Mouse (Mus musculus) stomach, embryonic 15.5 days (tissue): Measurements from ENCODE around the gene Pla2g10. TPM values are rescaled to one million over a fixed set of nuclear protein-coding genes. Genes with fewer than 3 reads are reported as not detected.
"Not testable (repeated sequence)": the region's sequence is repeated elsewhere in the genome, so short reads cannot be mapped to it uniquely, and the experiment has no call there.

Source experiments
- ATAC-seq: fragments of 200-750 bp; cut with Nextera tagmentation; 2 replicates; pipeline ENCODE4 v1.8.0; 2017; ENCODE audit warnings: low read depth, moderate number of reproducible peaks, moderate TSS enrichment; ENCODE audit not compliant: insufficient read depth, low FRiP score
- H3K27ac ChIP-seq: fragments of 300-500 bp; sonication (generic); 2 replicates; pipeline ENCODE4 v1.5.1; 2015; ENCODE audit warnings: mild to moderate bottlenecking, inconsistent platforms
- H3K27me3 ChIP-seq: fragments of 300-500 bp; sonication (generic); replicated peaks from 2 replicates; pipeline ENCODE4 v1.6.1; 2015; ENCODE audit warnings: inconsistent platforms
- H3K36me3 ChIP-seq: fragments of 300-500 bp; sonication (generic); 2 replicates; pipeline ENCODE4 v1.6.1; 2015; ENCODE audit warnings: inconsistent platforms
- H3K4me1 ChIP-seq: fragments of 300-500 bp; sonication (generic); 2 replicates; pipeline ENCODE4 v1.6.1; 2015; ENCODE audit warnings: inconsistent platforms
- H3K4me2 ChIP-seq: fragments of 300-500 bp; sonication (generic); 2 replicates; pipeline ENCODE4 v1.6.1; 2015; ENCODE audit warnings: mild to moderate bottlenecking, inconsistent platforms
- H3K4me3 ChIP-seq: fragments of 300-500 bp; sonication (generic); replicated peaks from 2 replicates; pipeline ENCODE4 v1.5.1; 2015; ENCODE audit warnings: inconsistent platforms
- H3K9ac ChIP-seq: fragments of 300-500 bp; sonication (generic); 2 replicates; pipeline ENCODE4 v1.6.1; 2015; ENCODE audit warnings: inconsistent platforms
- H3K9me3 ChIP-seq: fragments of 300-500 bp; sonication (generic); 2 replicates; pipeline ENCODE4 v1.6.1; 2016; ENCODE audit warnings: inconsistent platforms
- WGBS: fragments of 180-500 bp; shearing (Covaris S2); methylation state at CpG from one replicate; pipeline ENCODE4 v1.1.7; 2015; 5-methylcytosine and 5-hydroxymethylcytosine counted together
- polyA plus RNA-seq: library from polyadenylated mRNA; unstranded; fragments of >200 nt; fragmentation: Nextera tagmentation; extraction: Ambion mirVana; gene quantifications from 2 replicates; pipeline ENCODE4 v1.2.1, GENCODE M21; 2015

The Pla2g10 gene
- polyA plus RNA-seq, 1 experiment from 2014 or later: 25.4 TPM

GRCm38 (mm10) chr16:13716821-13717553, 13.8 kb downstream of the Pla2g10 start:
- Histone ChIP-seq H3K27me3 (no peaks in the 10 kb centered on the region), H3K36me3 (no peaks in the 10 kb centered on the region)
- no peak for ATAC-seq

GRCm38 (mm10) chr16:13714910-13715309, 15.9 kb downstream of the Pla2g10 start:
- WGBS: 64% methylated on average over 3 of the region's 3 CpGs
- Histone ChIP-seq H3K27me3 (no peaks in the 10 kb centered on the region), H3K9me3 (no peaks in the 10 kb centered on the region), H3K9ac (no peak overlapping the region), H3K4me2 (no peak overlapping the region), H3K27ac (peak overlapping the region; percentile 72; the same call in 1 of the 2 replicates), H3K4me3 (no peak overlapping the region), H3K36me3 (no peaks in the 10 kb centered on the region), H3K4me1 (no peaks in the 10 kb centered on the region)
- peak; percentile 87 for ATAC-seq

More at GRCm38 (mm10) chr16:13716821-13717553, 13.8 kb downstream of the Pla2g10 start:
- Histone ChIP-seq H3K4me3 (no peak overlapping the region), H3K4me2 (no peak overlapping the region), H3K27ac (no peak overlapping the region), H3K9ac (no peak overlapping the region), H3K9me3 (no peaks in the 10 kb centered on the region), H3K4me1 (no peaks in the 10 kb centered on the region)
- 82% methylated on average over 2 of the region's 2 CpGs for WGBS

DNA sequence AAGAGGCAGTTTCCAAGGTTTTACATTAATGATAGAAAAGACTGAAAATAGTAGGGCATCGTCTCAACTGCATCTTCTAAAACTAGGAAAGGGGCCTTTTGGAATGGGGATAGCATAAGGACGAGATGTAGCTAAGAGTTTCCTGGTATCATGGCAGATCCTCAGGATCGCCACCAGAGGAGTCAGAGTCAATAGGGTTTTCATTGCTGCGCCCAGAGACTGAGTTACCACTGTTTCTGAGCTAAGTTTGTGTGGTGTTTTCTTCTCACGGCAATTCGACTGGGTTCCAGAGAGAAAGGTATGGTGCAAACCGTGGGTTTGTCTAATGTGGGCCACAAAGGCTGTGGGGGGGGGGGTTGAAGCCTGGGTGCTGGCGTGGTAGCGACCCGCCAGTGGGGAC, 26.1 kb downstream of the Pla2g10 start:
- no peaks in the 10 kb centered on the region for H3K4me1 ChIP-seq
- WGBS: 92% methylated on average over 10 of the region's 10 CpGs
- ATAC-seq: no peak
- no peak overlapping the region for H3K27ac ChIP-seq
- peaks cover 11% of the 10 kb centered on the region for H3K36me3 ChIP-seq
- no peak overlapping the region for H3K4me3 ChIP-seq
- no peaks in the 10 kb centered on the region for H3K9me3 ChIP-seq
- H3K4me2 ChIP-seq: no peak overlapping the region
- no peaks in the 10 kb centered on the region for H3K27me3 ChIP-seq
- H3K9ac ChIP-seq: no peak overlapping the region

- no peaks in the 10 kb centered on the region for H3K9me3 ChIP-seq
- H3K27me3 ChIP-seq: no peaks in the 10 kb centered on the region
- no peak overlapping the region for H3K9ac ChIP-seq
- H3K4me1 ChIP-seq: no peaks in the 10 kb centered on the region
- peaks cover 19% of the 10 kb centered on the region for H3K36me3 ChIP-seq
- ATAC-seq: no peak
- no peak overlapping the region for H3K27ac ChIP-seq
- WGBS: 91% methylated on average over 7 of the region's 7 CpGs
- H3K4me2 ChIP-seq: no peak overlapping the region
- no peak overlapping the region for H3K4me3 ChIP-seq
Observed at GRCm38 (mm10) chr16:13702184-13702583, 28.6 kb downstream of the Pla2g10 start.

DNA sequence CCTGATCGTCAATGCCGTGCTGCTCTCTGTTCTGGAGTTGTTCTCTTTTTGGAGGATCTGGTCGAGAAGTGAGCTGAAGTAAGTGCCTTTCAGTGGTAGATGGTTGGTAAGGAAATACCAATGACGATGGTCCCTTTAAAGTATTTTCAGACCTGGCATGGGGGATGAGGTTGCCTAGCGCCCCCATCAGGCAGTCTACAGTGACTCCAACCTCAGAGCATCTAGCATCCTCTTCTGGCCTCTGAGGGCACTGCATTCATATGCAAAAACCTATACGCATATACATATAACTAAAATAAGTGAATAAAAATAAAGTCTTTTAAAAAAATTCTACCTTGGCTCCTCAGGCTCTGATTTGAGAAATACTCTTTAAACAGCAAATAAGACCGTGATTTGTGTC, 31.8 kb downstream of the Pla2g10 start:
- Histone ChIP-seq H3K9me3 (no peaks in the 10 kb centered on the region), H3K9ac (no peak overlapping the region), H3K27ac (no peak overlapping the region), H3K36me3 (peaks cover 19% of the 10 kb centered on the region), H3K4me1 (no peaks in the 10 kb centered on the region), H3K27me3 (no peaks in the 10 kb centered on the region), H3K4me2 (no peak overlapping the region), H3K4me3 (no peak overlapping the region)
- ATAC-seq: no peak
- WGBS: 86% methylated on average over 7 of the region's 7 CpGs

DNA sequence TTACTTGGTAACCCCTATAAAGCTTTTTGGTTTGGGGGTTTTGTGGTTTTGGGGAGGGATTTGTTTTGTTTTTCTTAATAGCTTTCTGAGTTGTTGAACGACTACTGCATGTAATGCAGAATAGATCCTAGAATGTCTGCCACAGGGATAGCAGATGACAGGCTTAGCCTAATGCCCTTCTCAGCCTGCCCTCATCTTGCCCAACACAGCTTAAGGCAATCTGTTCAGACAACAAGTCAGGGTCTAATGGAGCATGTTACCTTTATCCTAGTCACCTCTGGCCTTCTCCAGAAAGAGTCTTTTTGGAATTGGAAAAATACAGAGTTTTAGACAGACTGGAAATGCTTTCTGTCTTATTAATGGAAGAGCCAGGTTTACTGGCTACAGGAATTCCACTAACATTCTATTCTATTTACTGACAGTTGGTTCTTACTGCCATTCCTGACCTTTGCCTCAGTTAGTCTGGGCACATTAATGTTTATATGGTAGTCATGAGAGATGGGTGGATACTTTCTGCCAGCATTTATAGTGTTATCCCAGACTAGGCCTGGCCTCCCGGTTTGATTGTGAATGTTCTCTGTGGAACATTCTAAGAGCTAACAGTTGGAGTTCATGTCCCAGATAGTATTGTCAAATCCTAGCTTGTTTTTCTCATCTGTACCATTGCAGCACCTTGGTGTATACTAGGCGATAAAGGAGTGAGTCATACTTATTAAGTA, 52.0 kb downstream of the Pla2g10 start:
- Histone ChIP-seq H3K36me3 (peaks cover 4% of the 10 kb centered on the region; the same call in 1 of the 2 replicates), H3K4me1 (no peaks in the 10 kb centered on the region), H3K27me3 (no peaks in the 10 kb centered on the region), H3K4me2 (no peak overlapping the region), H3K9ac (no peak overlapping the region), H3K9me3 (no peaks in the 10 kb centered on the region), H3K27ac (no peak overlapping the region), H3K4me3 (no peak overlapping the region)
- ATAC-seq: no peak
- 82% methylated on average over 3 of the region's 3 CpGs for WGBS

DNA sequence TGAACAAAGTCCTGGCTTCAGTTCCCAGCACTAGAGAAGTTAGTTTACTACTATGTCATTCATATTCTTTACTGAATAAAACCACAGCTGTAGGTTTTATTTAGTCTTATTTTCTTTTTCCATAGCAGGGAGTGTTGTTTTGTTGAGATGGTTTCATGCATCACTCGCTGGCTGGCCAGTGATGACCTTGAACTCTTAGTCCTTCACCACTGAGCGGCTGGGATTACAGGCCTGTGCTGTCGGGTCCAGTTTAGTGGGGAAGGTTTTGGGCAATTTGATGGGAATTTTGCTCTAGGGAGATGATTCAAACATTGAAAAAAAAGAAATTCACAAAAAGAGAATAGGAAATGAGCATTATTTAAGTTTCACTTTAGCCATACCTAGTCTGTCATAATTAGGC, 56.3 kb downstream of the Pla2g10 start:
- Histone ChIP-seq H3K4me1 (peaks cover 5% of the 10 kb centered on the region), H3K27ac (no peak overlapping the region), H3K36me3 (peaks cover 4% of the 10 kb centered on the region; the same call in 1 of the 2 replicates), H3K9ac (no peak overlapping the region), H3K4me3 (no peak overlapping the region), H3K27me3 (no peaks in the 10 kb centered on the region), H3K4me2 (no peak overlapping the region), H3K9me3 (no peaks in the 10 kb centered on the region)
- WGBS: 84% methylated on average over 3 of the region's 3 CpGs
- no peak for ATAC-seq

DNA sequence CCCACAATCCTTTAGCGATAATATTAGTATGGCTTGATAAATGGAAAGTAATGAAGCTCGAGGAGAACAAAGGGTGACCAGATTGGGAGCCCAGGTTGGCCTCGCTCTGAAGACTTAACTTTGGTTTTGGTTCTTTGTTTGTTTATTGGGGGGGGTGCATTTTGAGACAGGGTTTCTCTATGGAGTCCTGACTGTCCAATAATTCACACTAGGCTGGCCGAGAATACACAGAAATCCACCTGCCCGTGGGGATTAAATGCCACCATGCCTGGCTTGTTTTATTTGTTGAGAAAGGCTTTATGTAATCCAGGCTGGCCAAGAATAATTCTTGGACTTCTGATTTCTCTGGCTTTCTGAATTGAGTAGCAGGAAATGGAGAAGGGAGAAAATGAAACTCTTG, 57.7 kb downstream of the Pla2g10 start:
- 66% methylated on average over 5 of the region's 5 CpGs for WGBS
- H3K36me3 ChIP-seq: peaks cover 4% of the 10 kb centered on the region; the same call in 1 of the 2 replicates
- H3K9me3 ChIP-seq: no peaks in the 10 kb centered on the region
- H3K27ac ChIP-seq: no peak overlapping the region
- no peaks in the 10 kb centered on the region for H3K27me3 ChIP-seq
- ATAC-seq: no peak
- H3K4me1 ChIP-seq: peaks cover 5% of the 10 kb centered on the region
- no peak overlapping the region for H3K9ac ChIP-seq
- H3K4me3 ChIP-seq: peak overlapping the region; percentile 97; the same call in 1 of the 2 replicates
- H3K4me2 ChIP-seq: peak overlapping the region; percentile 63; the same call in 1 of the 2 replicates

GRCm38 (mm10) chr16:13672386-13672898, 58.3 kb downstream of the Pla2g10 start:
- under 1% methylated on average over 20 of the region's 20 CpGs for WGBS
- Histone ChIP-seq H3K9me3 (no peaks in the 10 kb centered on the region), H3K4me3 (peak overlapping the region; percentile 97), H3K4me2 (peak overlapping the region; percentile 63), H3K36me3 (peaks cover 4% of the 10 kb centered on the region; the same call in 1 of the 2 replicates), H3K27ac (peak overlapping the region; percentile 92), H3K4me1 (peaks cover 7% of the 10 kb centered on the region), H3K9ac (peak overlapping the region; percentile 69), H3K27me3 (no peaks in the 10 kb centered on the region)
- ATAC-seq: peak; percentile 61

DNA sequence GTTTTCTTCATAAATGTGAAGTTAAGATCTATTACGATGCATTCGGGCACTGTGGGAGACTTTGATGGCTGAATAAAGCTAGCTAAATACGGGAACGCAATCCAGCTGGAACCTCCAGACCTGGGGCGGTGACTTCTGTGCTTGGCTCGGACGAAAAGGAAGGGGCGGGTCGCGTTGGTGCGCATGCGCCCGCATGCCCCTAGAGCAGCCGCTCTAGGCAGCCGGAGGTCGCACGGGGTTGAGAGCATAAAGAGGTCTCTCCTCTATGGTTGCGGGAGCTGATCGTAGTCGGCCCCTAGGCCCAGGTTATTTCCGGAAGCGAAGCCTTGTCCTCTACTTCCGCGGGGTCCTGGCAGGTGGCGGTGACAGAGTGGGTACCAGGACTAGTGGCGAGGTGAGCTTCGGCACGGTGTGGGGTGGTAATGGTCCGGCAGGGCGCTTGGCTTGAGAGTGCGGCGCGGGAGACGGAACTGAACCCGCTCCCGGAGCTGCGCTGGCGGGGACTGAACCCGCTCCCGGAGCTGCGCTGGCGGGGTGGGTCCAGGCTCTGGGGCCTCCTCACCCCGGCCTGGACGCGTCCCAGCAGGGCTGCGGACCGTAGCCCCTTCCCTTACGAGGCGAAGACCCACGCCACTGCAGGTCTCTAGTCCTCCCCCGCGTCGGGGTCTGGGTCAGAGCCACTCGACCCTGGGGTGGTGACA, 58.9 kb downstream of the Pla2g10 start, which contains the start of the genes Bfar and 3110001I22Rik:
Bfar (plus strand) TSS at position 174 of the 701 bp plus-strand sequence.
3110001I22Rik (plus strand) TSS at position 245 of the 701 bp plus-strand sequence.
- no peaks in the 10 kb centered on the region for H3K9me3 ChIP-seq
- peaks cover 3% of the 10 kb centered on the region; the same call in 1 of the 2 replicates for H3K36me3 ChIP-seq
- under 1% methylated on average over 53 of the region's 54 CpGs for WGBS
- H3K4me3 ChIP-seq: peak within 1 kb of the TSS; percentile 97
- H3K27ac ChIP-seq: peak within 1 kb of the TSS; percentile 92
- peak within 1 kb of the TSS; percentile 63 for H3K4me2 ChIP-seq
- ATAC-seq: peak; percentile 90
- peaks cover 13% of the 10 kb centered on the region for H3K4me1 ChIP-seq
- H3K9ac ChIP-seq: peak within 1 kb of the TSS; percentile 69
- no peaks in the 10 kb centered on the region for H3K27me3 ChIP-seq

DNA sequence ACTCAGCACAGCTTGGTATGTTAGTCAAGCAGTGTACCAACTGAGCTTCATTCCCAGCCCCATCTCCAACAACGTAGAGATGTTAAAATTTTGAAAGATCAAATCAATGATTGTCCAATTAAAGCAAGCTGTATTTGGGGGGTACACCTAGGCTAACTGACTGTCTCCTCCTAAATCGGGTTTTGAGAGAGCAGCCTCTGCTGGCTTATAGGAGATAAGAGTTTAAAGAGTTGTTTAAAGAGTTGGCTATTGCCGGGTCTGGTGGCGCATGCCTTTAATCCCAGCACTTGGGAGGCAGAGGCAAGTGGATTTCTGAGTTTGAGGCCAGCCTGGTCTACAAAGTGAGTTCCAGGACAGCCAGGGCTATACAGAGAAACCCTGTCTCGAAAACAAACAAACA, 59.9 kb downstream of the Pla2g10 start:
- ATAC-seq, H3K27me3 ChIP-seq, H3K4me3 ChIP-seq, H3K27ac ChIP-seq, H3K9me3 ChIP-seq, H3K36me3 ChIP-seq, H3K9ac ChIP-seq: not testable (repeated sequence)
- H3K4me1 ChIP-seq: peaks cover 13% of the 10 kb centered on the region
- WGBS: 69% methylated on average over 5 of the region's 5 CpGs
- peak overlapping the region; percentile 63 for H3K4me2 ChIP-seq
